23 mouse cellular contexts compared by ENCODE assay signal in the genomic region with DNA sequence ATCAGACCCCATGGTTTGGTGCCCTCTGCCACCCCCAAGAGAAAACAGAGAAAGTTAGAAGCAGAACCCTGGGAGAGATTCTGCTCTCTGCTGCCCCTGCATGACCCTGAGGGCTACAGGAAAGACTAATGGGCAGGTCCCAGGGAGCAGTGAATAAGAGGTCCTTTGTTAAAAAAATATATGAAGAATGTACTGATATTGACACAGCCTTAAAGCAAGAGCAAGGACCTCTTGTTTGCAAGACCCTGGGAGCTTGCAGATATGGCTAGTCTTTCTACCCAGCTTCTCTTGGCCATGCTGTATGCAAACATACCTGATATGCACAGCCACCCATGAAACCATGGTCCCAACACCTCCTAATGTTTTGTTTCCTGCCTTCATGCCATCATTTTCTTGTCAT.
"Had no signal": no experiment of that assay in that cellular context is flagged by ENCODE, and none has a peak within 500 bp of the region (broad histone marks: within the 10 kb centered on the region; RNA-seq: fewer than 3 reads in every experiment).

No protein-coding gene starts in this region.

- H3K27me3 ChIP-seq: heart, embryonic 12.5 days; hindbrain, embryonic 13.5 days; hindbrain, embryonic 15.5 days; kidney, embryonic 15.5 days had no signal

- ATAC-seq: forebrain, postnatal 0 days; hindbrain, postnatal 0 days; intestine, embryonic 16.5 days had no signal

- H3K9ac ChIP-seq: forebrain, postnatal 0 days; heart, embryonic 12.5 days; hindbrain, embryonic 13.5 days; hindbrain, embryonic 15.5 days; kidney, embryonic 15.5 days; limb, embryonic 13.5 days; limb, embryonic 15.5 days had no signal

- H3K27ac ChIP-seq: heart, embryonic 10.5 days; hindbrain, embryonic 13.5 days; hindbrain, embryonic 15.5 days; hindbrain, postnatal 0 days; kidney, embryonic 15.5 days; kidney, postnatal 0 days; limb, embryonic 13.5 days; limb, embryonic 15.5 days had no signal

- H3K4me1 ChIP-seq: heart, embryonic 10.5 days; heart, embryonic 12.5 days; hindbrain, embryonic 13.5 days; hindbrain, embryonic 15.5 days; kidney, embryonic 15.5 days; limb, embryonic 15.5 days had no signal

- DNase-seq: forebrain, postnatal 0 days; gastrocnemius, postnatal 10 days; gastrocnemius, postnatal 25 days; heart, adult 18-20 months; heart, postnatal 10 days; heart, postnatal 36 days; kidney, adult 11 months; kidney, adult 2 months; kidney, adult 9 months; kidney, postnatal 14 days; kidney, postnatal 36 days; layer of hippocampus, adult 9-11 months; layer of hippocampus, postnatal 36 days had no signal

- H3K9me3 ChIP-seq: heart, embryonic 10.5 days; heart, embryonic 12.5 days; hindbrain, embryonic 13.5 days; hindbrain, embryonic 15.5 days; kidney, embryonic 15.5 days; limb, embryonic 13.5 days; limb, embryonic 15.5 days had no signal

- H3K36me3 ChIP-seq: hindbrain, embryonic 13.5 days; hindbrain, embryonic 15.5 days; kidney, embryonic 15.5 days; limb, embryonic 13.5 days; limb, embryonic 15.5 days had no signal

- H3K4me2 ChIP-seq: heart, embryonic 12.5 days; hindbrain, embryonic 13.5 days; hindbrain, embryonic 15.5 days; kidney, embryonic 15.5 days; limb, embryonic 13.5 days; limb, embryonic 15.5 days had no signal

- H3K4me3 ChIP-seq: heart, embryonic 10.5 days; heart, embryonic 12.5 days; hindbrain, embryonic 13.5 days; hindbrain, embryonic 15.5 days; kidney, embryonic 15.5 days; limb, embryonic 13.5 days; limb, embryonic 15.5 days had no signal
